Mouse (Mus musculus): ENCODE results near the gene Peli3. TPM values are rescaled to one million over a fixed set of nuclear protein-coding genes. Genes with fewer than 3 reads are reported as not detected.

The Peli3 gene
- total and polyA plus RNA-seq, 3 experiments, result 0.08 to 0.33 TPM; not detected in 1

DNA sequence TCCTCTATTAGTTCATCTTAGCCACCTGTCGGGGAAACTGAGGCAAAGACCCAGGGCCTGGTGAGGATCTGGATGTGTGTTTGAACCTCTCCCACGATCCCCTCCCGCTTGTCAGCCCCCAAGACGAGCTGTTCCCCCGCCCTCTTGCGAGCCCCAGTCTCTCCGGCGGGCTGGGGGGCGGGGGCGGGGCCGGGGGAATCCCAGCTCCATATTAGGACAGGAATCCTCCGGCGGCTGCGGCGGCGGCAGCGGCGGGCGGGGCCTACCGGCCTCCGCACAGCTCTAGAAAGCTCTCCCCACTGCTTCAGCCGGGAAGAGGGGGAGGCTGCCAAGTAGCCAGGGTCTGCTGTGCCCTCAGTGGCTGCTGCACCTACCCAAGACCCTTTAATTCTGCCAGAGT is 47.8 kb upstream of the Peli3 start:
- H3K9me3 ChIP-seq (replicated peaks; ENCODE audit: insufficient read depth, low read length), result no peaks in the 10 kb centered on the region
- no peak overlapping the region for H3K27ac ChIP-seq (ENCODE audit: control insufficient read depth, low read depth, low read length)
- no peak overlapping the region for H3K4me3 ChIP-seq (ENCODE audit: control insufficient read depth in 1 of 2, insufficient read depth in 1 of 2, low read depth in 2 of 2, low read length in 2 of 2)
- TF ChIP-seq CHD2 (IDR thresholded peaks at IDR 0.05; ENCODE audit: low read length) (no peak), CHD1 (IDR thresholded peaks at IDR 0.05; ENCODE audit: low read depth, low read length) (no peak), MXI1 (IDR thresholded peaks at IDR 0.05; ENCODE audit: low read depth, low read length) (no peak), ETS1 (IDR thresholded peaks at IDR 0.05; ENCODE audit: low read depth, low read length) (no peak), TAL1 (IDR thresholded peaks at IDR 0.05; ENCODE audit: low read length) (no peak)
- H3K36me3 ChIP-seq (ENCODE audit: control insufficient read depth in 1 of 2, insufficient read depth in 2 of 2, low read length in 2 of 2), result no peaks in the 10 kb centered on the region
- H3K9ac ChIP-seq (ENCODE audit: control insufficient read depth, low read depth, low read length, poor library complexity, severe bottlenecking), result no peak overlapping the region
- no peaks in the 10 kb centered on the region for H3K79me2 ChIP-seq (ENCODE audit: control insufficient read depth, insufficient read depth, low read length, poor library complexity)
- H3K4me1 ChIP-seq (ENCODE audit: control insufficient read depth in 1 of 2, insufficient read depth in 2 of 2, low read length in 2 of 2), result no peaks in the 10 kb centered on the region
- DNase-seq (ENCODE audit: low read depth, low spot score), result no peak
- H3K27me3 ChIP-seq (ENCODE audit: control insufficient read depth in 1 of 2, insufficient read depth in 2 of 2, low read length in 2 of 2), result peaks cover 0 to 1% of the 10 kb centered on the region in 2 experiments; a peak in 1 of 4 replicates

DNA sequence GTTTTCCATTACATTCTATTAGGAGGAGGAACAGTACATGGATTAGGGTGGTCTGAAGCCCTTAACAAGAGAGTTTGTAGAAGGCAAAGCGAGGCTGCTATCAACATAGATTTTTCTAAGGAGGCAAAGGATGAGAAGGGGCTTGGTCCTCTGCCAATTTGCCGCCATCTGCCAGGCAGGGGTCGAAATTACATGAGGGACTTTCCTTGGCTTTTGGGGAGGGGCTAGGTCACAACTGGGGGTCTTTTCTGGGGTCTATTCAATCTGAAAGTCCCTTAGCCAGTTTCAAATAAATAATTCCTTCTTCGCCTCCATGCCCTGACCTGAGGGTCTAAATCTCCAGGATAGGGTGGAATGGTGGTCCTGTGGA is 47.3 kb upstream of the Peli3 start, which contains the start of gene Npas4:
Gene Npas4, minus strand, starts transcription at position 61 of the 370 bp plus-strand sequence.
- H3K9me3 ChIP-seq (replicated peaks; ENCODE audit: insufficient read depth, low read length), result no peaks in the 10 kb centered on the region
- H3K4me1 ChIP-seq (ENCODE audit: control insufficient read depth in 1 of 2, insufficient read depth in 2 of 2, low read length in 2 of 2), result no peaks in the 10 kb centered on the region
- no peak within 1 kb of the TSS for H3K4me3 ChIP-seq (ENCODE audit: control insufficient read depth in 1 of 2, insufficient read depth in 1 of 2, low read depth in 2 of 2, low read length in 2 of 2)
- no peaks in the 10 kb centered on the region for H3K79me2 ChIP-seq (ENCODE audit: control insufficient read depth, insufficient read depth, low read length, poor library complexity)
- DNase-seq (ENCODE audit: low read depth, low spot score), result no peak
- no peaks in the 10 kb centered on the region for H3K36me3 ChIP-seq (ENCODE audit: control insufficient read depth in 1 of 2, insufficient read depth in 2 of 2, low read length in 2 of 2)
- H3K27ac ChIP-seq (ENCODE audit: control insufficient read depth, low read depth, low read length), result no peak within 1 kb of the TSS
- TF ChIP-seq BHLHE40 (IDR thresholded peaks at IDR 0.05; ENCODE audit: borderline replicate concordance, low read depth, low read length), result no peak
- H3K27me3 ChIP-seq (ENCODE audit: control insufficient read depth in 1 of 2, insufficient read depth in 2 of 2, low read length in 2 of 2), result 0 out of 4 replicates have a peak, but pooled peaks cover 0 to 1% of the 10 kb centered on the region in 2 experiments
- H3K9ac ChIP-seq (ENCODE audit: control insufficient read depth, low read depth, low read length, poor library complexity, severe bottlenecking), result no peak within 1 kb of the TSS

DNA sequence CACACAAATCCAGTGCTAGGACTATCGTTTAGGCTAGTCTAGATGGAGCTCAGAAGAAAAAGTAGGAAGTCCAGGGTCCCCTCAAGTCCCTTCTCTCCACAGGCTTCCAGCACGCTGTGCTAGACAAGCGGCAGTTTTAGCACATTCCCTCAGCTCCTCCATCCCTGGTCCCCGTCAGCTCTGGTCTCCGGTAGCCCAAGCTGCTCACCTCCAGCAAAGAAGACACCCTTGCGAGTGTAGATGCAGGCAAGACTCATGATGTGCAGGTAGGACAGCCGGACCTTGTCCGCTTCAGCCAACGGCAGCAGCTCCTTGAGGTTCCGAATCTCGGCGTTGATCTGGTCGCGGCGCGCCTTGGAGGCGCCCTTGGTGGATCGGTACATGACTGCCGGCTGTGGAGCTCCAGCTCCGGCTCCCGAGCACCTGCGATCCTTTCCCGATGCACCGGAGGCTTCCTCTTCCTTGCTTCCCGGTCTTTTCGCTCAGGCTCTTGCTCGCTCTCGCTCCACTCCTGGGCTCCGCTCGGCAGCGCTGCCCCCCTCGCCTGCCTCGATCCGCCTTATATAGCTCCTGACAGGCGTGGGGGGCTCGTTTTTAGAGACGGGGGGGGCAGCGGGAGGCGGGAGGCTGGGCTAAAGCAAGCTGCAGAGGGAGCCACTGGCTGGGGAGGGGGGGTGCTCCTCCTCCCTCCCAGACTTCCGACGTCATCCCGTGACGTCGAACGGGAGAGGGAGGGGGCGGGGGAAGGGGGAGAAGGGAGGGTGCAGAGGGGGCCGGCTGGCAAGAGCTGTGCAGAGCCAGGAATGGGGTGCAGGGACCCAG is 46.7 kb upstream of the Peli3 start:
- H3K27ac ChIP-seq (ENCODE audit: control insufficient read depth, low read depth, low read length), result no peak overlapping the region
- H3K79me2 ChIP-seq (ENCODE audit: control insufficient read depth, insufficient read depth, low read length, poor library complexity), result no peaks in the 10 kb centered on the region
- DNase-seq (ENCODE audit: low read depth, low spot score), result no peak
- no peak for TF ChIP-seq HCFC1 (IDR thresholded peaks at IDR 0.05; ENCODE audit: low read depth, low read length)
- no peak for TF ChIP-seq USF2 (IDR thresholded peaks at IDR 0.05; ENCODE audit: borderline replicate concordance in 1 of 2, insufficient read depth in 1 of 2, low read depth in 1 of 2, low read length in 2 of 2)
- TF ChIP-seq RAD21 (IDR thresholded peaks at IDR 0.05; ENCODE audit: low read depth, low read length), result no peak
- no peaks in the 10 kb centered on the region for H3K4me1 ChIP-seq (ENCODE audit: control insufficient read depth in 1 of 2, insufficient read depth in 2 of 2, low read length in 2 of 2)
- 0 out of 4 replicates have a peak, but pooled peaks cover 0 to 1% of the 10 kb centered on the region in 2 experiments for H3K27me3 ChIP-seq (ENCODE audit: control insufficient read depth in 1 of 2, insufficient read depth in 2 of 2, low read length in 2 of 2)
- no peak overlapping the region for H3K9ac ChIP-seq (ENCODE audit: control insufficient read depth, low read depth, low read length, poor library complexity, severe bottlenecking)
- H3K36me3 ChIP-seq (ENCODE audit: control insufficient read depth in 1 of 2, insufficient read depth in 2 of 2, low read length in 2 of 2), result no peaks in the 10 kb centered on the region
- no peak overlapping the region for H3K4me3 ChIP-seq (ENCODE audit: control insufficient read depth in 1 of 2, insufficient read depth in 1 of 2, low read depth in 2 of 2, low read length in 2 of 2)
- H3K9me3 ChIP-seq (replicated peaks; ENCODE audit: insufficient read depth, low read length), result no peaks in the 10 kb centered on the region

All from MEL (cell line).